Mouse (Mus musculus): ENCODE measurements around the gene Clk2. TPM values are rescaled to one million over a fixed set of nuclear protein-coding genes. Genes with fewer than 3 reads are reported as not detected.

Gene Clk2
- polyA plus RNA-seq, 1 experiment from 2014 or later: 10.2 TPM

DNA sequence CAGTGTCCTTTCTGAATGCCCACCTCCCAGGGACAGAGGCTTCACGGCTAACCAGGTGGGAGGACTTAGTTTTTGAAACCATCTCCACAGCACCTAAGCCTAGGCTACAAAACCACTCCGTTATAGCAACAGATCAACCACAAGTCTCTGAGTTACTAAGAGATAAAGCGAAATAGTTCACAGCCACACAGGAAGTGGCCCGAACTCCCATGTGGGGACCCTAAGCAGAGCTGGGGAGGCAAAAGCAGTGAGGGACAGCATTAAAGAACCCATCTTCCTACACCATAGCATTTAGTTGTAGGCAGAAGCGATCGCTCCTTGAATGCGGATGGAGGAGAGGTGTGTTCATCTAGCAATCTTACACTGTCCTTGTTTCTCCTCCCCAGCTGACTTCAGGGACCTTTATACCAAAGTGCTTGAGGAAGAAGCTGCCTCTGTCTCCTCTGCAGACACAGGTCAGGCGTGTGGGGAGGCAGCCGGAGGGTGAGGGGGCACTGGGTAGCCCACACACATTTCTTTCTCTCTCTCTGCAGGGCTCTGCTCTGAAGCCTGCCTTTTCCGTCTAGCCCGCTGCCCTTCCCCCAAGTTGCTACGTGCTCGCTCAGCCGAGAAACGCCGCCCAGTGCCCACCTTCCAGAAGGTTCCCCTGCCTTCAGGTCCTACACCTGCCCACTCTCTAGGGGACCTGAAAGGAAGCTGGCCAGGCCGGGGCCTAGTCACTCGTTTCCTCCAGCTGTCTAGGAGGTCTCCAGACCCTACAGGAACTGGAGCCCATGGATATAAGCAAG is 23.3 kb downstream of the Clk2 start:
- no peaks in the 10 kb centered on the region for H3K36me3 ChIP-seq (ENCODE audit: control insufficient read depth, insufficient read depth, low read length)
- H3K4me1 ChIP-seq (replicated peaks; ENCODE audit: control insufficient read depth, insufficient read depth): no peaks in the 10 kb centered on the region; the same call in 1 of the 2 replicates
- H3K4me2 ChIP-seq (replicated peaks; ENCODE audit: low read depth): no peak overlapping the region
- no peak for DNase-seq (ENCODE audit: low spot score)
- no peak overlapping the region for H3K9ac ChIP-seq (ENCODE audit: low read length)
- TF ChIP-seq CTCF (IDR thresholded peaks at IDR 0.05; ENCODE audit: low read depth): no peak
- no peak for TF ChIP-seq EP300 (optimal IDR thresholded peaks at IDR 0.05)
- ATAC-seq (ENCODE audit: low FRiP score, low TSS enrichment): no peak
- WGBS: 87% methylated on average over 18 of the region's 18 CpGs
- H3K4me3 ChIP-seq (ENCODE audit: low read depth, low read length): no peak overlapping the region
- H3K27ac ChIP-seq (replicated peaks): no peak overlapping the region
- H3K9me3 ChIP-seq (ENCODE audit: control insufficient read depth, low read length): no peaks in the 10 kb centered on the region
- H3K27me3 ChIP-seq (ENCODE audit: control insufficient read depth, insufficient read depth, low read length): no peaks in the 10 kb centered on the region

DNA sequence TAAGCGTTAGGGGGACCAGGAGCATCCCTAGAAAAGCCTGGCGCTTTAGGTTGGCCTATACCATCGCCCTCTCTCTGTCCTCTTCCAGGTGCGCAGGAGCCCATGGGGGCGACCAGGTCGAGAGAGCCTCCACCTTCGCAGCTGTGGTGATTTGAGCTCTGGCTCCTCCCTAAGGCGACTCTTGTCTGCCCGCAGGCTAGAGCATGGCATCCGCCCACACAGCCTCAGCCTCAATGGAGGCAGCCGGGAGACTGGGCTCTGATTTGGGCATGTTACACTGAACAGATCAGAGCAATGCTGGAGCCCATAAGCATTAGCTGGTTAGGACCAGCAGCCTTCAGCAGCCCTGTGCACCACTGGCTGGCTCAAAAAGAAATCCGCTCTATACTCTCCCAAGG is 23.9 kb downstream of the Clk2 start:
- no peaks in the 10 kb centered on the region for H3K36me3 ChIP-seq (ENCODE audit: control insufficient read depth, insufficient read depth, low read length)

DNA sequence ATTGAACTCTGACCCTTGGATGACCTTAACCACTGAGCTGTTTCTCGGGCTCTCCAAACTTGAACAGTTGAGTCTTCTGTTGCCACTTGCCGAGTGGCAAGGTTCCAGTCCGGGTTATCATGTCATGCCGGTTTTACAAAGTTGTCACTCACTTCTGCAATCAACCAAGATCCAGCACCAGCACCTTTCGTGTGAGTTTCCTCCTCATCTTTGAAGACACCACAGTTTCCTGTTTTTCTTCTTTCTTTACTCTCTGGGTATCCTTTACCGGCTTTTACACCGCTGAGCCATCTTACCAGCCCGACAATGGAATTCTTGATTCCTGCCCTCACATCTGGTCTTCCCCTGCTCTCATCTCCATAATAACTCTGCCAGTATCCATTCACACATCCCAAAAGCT is 25.8 kb downstream of the Clk2 start:
- H3K4me3 ChIP-seq (ENCODE audit: low read depth, low read length): no peak overlapping the region
- H3K4me1 ChIP-seq (replicated peaks; ENCODE audit: control insufficient read depth, insufficient read depth): no peaks in the 10 kb centered on the region
- TF ChIP-seq CTCF (IDR thresholded peaks at IDR 0.05; ENCODE audit: low read depth): no peak
- no peak for TF ChIP-seq EP300 (optimal IDR thresholded peaks at IDR 0.05)
- H3K36me3 ChIP-seq (ENCODE audit: control insufficient read depth, insufficient read depth, low read length): no peaks in the 10 kb centered on the region
- H3K9ac ChIP-seq (ENCODE audit: low read length): no peak overlapping the region
- H3K9me3 ChIP-seq (ENCODE audit: control insufficient read depth, low read length): no peaks in the 10 kb centered on the region
- H3K27me3 ChIP-seq (ENCODE audit: control insufficient read depth, insufficient read depth, low read length): no peaks in the 10 kb centered on the region
- ATAC-seq (ENCODE audit: low FRiP score, low TSS enrichment) (no peak), DNase-seq (ENCODE audit: low spot score) (no peak)
- no peak overlapping the region for H3K4me2 ChIP-seq (replicated peaks; ENCODE audit: low read depth)
- 79% methylated on average over 8 of the region's 8 CpGs for WGBS
- no peak overlapping the region for H3K27ac ChIP-seq (replicated peaks)

More for the DNA sequence above, 23.9 kb downstream of the Clk2 start:
- Histone ChIP-seq H3K4me2 (replicated peaks; ENCODE audit: low read depth) (no peak overlapping the region), H3K27ac (replicated peaks) (no peak overlapping the region), H3K9ac (ENCODE audit: low read length) (no peak overlapping the region), H3K4me3 (ENCODE audit: low read depth, low read length) (no peak overlapping the region), H3K9me3 (ENCODE audit: control insufficient read depth, low read length) (no peaks in the 10 kb centered on the region), H3K4me1 (replicated peaks; ENCODE audit: control insufficient read depth, insufficient read depth) (no peaks in the 10 kb centered on the region; the same call in 1 of the 2 replicates), H3K27me3 (ENCODE audit: control insufficient read depth, insufficient read depth, low read length) (no peaks in the 10 kb centered on the region)
- WGBS: 73% methylated on average over 12 of the region's 12 CpGs
- ATAC-seq (ENCODE audit: low FRiP score, low TSS enrichment) (no peak), DNase-seq (ENCODE audit: low spot score) (no peak)
- TF ChIP-seq EP300 (optimal IDR thresholded peaks at IDR 0.05): no peak
- TF ChIP-seq CTCF (IDR thresholded peaks at IDR 0.05; ENCODE audit: low read depth): no peak

DNA sequence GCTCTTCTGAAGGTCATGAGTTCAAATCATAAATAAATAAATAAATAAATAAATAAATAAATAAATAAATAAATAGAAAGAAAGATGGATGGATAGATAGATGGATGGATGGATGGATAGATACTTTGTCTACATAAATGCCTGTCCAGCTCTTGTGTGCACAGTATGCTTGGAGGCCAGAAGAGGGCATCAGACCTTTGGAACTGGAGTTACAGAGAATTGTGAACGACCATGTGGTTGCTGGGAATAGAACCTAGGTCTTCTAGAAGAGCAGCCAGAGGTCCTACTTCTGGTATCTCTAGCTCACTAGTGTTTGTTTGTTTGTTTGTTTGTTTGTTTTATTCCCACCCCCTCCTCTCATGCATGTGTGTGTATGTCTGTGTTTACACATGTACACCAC is 28.8 kb downstream of the Clk2 start:
- DNase-seq (ENCODE audit: low spot score) (no peak), ATAC-seq (ENCODE audit: low FRiP score, low TSS enrichment) (no peak)
- no peaks in the 10 kb centered on the region for H3K9me3 ChIP-seq (ENCODE audit: control insufficient read depth, low read length)
- H3K9ac ChIP-seq (ENCODE audit: low read length): no peak overlapping the region
- no peak overlapping the region for H3K27ac ChIP-seq (replicated peaks)
- no peak overlapping the region for H3K4me3 ChIP-seq (ENCODE audit: low read depth, low read length)
- no peaks in the 10 kb centered on the region for H3K27me3 ChIP-seq (ENCODE audit: control insufficient read depth, insufficient read depth, low read length)
- H3K4me1 ChIP-seq (replicated peaks; ENCODE audit: control insufficient read depth, insufficient read depth): no peaks in the 10 kb centered on the region
- H3K36me3 ChIP-seq (ENCODE audit: control insufficient read depth, insufficient read depth, low read length): no peaks in the 10 kb centered on the region
- TF ChIP-seq EP300 (optimal IDR thresholded peaks at IDR 0.05): no peak
- peak; percentile 54 for TF ChIP-seq CTCF (IDR thresholded peaks at IDR 0.05; ENCODE audit: low read depth)
- H3K4me2 ChIP-seq (replicated peaks; ENCODE audit: low read depth): no peak overlapping the region
- WGBS: 89% methylated on average over 1 of the region's 1 CpGs

DNA sequence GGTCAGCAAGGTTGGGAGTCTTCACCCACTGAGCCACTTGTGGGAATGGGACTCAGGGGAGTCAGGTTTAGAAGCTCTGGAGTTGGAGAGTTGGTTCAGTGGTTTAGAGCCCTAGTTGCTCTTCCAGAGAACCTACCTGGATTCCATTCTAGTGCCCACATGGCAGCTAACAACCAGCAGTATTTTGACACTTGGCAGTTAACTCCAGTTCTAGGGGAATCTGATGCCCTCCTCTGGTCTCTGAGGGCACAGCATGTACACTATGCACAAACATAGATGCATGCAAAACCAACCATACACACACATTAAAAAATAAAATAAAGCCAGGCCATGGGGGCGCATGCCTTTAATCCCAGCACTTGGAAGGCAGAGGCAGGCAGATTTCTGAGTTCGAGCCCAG is 29.3 kb downstream of the Clk2 start:
- Histone ChIP-seq H3K4me3 (ENCODE audit: low read depth, low read length) (no peak overlapping the region), H3K27me3 (ENCODE audit: control insufficient read depth, insufficient read depth, low read length) (no peaks in the 10 kb centered on the region), H3K4me2 (replicated peaks; ENCODE audit: low read depth) (no peak overlapping the region), H3K4me1 (replicated peaks; ENCODE audit: control insufficient read depth, insufficient read depth) (no peaks in the 10 kb centered on the region), H3K9me3 (ENCODE audit: control insufficient read depth, low read length) (no peaks in the 10 kb centered on the region), H3K36me3 (ENCODE audit: control insufficient read depth, insufficient read depth, low read length) (no peaks in the 10 kb centered on the region), H3K9ac (ENCODE audit: low read length) (no peak overlapping the region), H3K27ac (replicated peaks) (no peak overlapping the region)
- WGBS: 89% methylated on average over 2 of the region's 2 CpGs
- no peak for DNase-seq (ENCODE audit: low spot score)
- ATAC-seq (ENCODE audit: low FRiP score, low TSS enrichment): no peak
- TF ChIP-seq EP300 (optimal IDR thresholded peaks at IDR 0.05) (no peak), CTCF (IDR thresholded peaks at IDR 0.05; ENCODE audit: low read depth) (peak; percentile 63)
